Mouse (Mus musculus) NIH3T3 (cell line): ENCODE measurements at regions not wholly inside any gene's neighbourhood (a gene's known extent, or its start where the extent isn't known, plus 50 kb on each side); places are given as distances from the start of the nearest gene placed in this dataset.

Experiments used
- DNase-seq: peaks from one replicate; pipeline ENCODE4 v3.0.0-alpha.2; 2012; ENCODE audit warnings: low read depth

- peak; percentile 2 for DNase-seq
Observed at GRCm38 (mm10) chr10:72188326-72188725, 466.3 kb upstream of the Zwint start.

GRCm38 (mm10) chr10:72217812-72218211, 436.8 kb upstream of the Zwint start:
- DNase-seq, result no peak

GRCm38 (mm10) chr10:72221120-72221519, 433.5 kb upstream of the Zwint start:
- no peak for DNase-seq

- DNase-seq, result no peak
Observed at GRCm38 (mm10) chr10:72222505-72222904, 432.1 kb upstream of the Zwint start.

DNA sequence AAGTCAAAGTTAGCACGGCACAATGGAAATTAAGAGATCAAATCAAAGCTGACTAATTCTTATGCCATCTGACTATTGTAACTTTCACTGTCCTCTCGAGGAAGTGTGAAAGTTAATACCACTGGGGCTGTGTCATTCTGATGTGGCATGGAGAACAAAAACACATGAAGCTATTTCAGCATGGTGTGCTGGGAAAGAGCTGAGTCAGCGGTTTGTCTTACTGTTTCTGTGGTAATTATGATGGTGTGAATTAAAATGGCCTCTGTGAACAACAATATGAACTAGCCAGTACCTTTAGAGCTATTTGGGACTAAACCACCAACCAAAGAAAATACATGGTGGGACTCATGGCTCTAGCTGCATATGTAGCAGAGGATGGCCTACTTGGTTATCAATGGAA, 429.6 kb upstream of the Zwint start:
- no peak for DNase-seq

DNA sequence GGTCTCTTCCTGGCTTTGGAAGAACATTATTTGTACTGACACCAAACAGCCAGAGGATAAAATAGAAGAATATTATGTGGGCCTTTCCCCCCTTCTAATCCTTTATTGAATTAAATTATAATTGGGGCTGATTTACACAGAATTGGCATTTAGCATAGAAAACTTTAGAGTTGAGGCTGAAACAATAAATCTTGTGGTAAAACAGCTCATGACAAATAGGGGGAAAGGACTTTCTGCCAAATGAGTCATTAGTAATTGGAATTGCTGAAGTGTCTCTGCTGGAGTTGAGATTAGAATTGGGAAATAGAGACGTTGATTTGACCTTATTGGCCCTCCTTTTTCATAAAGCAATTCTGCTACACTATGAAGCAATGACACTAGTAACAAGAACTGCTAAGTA, 410.5 kb upstream of the Zwint start:
- no peak for DNase-seq
